Comparison of ENCODE assay signal across 28 mouse cellular contexts in the genomic region with DNA sequence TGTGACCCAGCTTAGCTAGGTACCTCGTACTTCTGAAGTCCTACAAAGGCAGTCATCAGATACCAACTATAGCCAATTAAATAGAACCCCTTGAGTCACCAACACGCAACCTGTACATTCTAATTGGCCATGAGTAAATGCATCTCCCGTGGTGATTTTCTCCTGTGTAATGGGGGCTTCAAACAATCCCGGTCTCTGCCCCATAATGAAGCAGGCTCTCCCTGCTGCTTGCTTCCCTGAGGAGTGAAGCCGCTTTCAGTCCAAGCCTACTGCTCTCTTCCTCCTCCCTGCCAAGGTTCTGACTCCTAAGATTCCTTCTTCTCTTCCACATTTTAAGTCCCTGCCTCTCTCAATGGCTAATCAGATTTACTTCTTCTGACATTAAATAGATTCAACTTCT.
DNase-seq lines count a peak whose midpoint lies in the region; ATAC-seq and TF ChIP-seq lines count a peak whose summit lies in the region.
"Had no signal": no experiment of that assay in that cellular context is flagged by ENCODE, and none has a peak within 500 bp of the region (broad histone marks: within the 10 kb centered on the region; RNA-seq: fewer than 3 reads in every experiment).

No protein-coding gene starts in this region.

- no peaks in the 10 kb centered on the region for H3K27me3 ChIP-seq in forebrain, embryonic 10.5 days (ENCODE audit: poor library complexity, severe bottlenecking)
- H3K27me3 ChIP-seq in forebrain, postnatal 0 days (ENCODE audit: insufficient read depth, low read length): no peaks in the 10 kb centered on the region
- no peaks in the 10 kb centered on the region for H3K27me3 ChIP-seq in forebrain, embryonic 13.5 days
- H3K27me3 ChIP-seq in forebrain, embryonic 16.5 days (replicated peaks; ENCODE audit: control insufficient read depth, insufficient read depth, low read length): no peaks in the 10 kb centered on the region
- H3K27me3 ChIP-seq: embryonic facial prominence, embryonic 13.5 days; heart, embryonic 13.5 days had no signal

- no peaks in the 10 kb centered on the region; the same call in 1 of the 2 replicates for H3K4me1 ChIP-seq in forebrain, embryonic 10.5 days
- H3K4me1 ChIP-seq in forebrain, postnatal 0 days (ENCODE audit: insufficient read depth): no peaks in the 10 kb centered on the region; the same call in 1 of the 2 replicates
- no peaks in the 10 kb centered on the region for H3K4me1 ChIP-seq in forebrain, embryonic 13.5 days
- 0 out of 2 replicates have a peak, but pooled peaks cover 3% of the 10 kb centered on the region for H3K4me1 ChIP-seq in forebrain, embryonic 16.5 days (replicated peaks; ENCODE audit: control insufficient read depth, insufficient read depth, low read length)
- H3K4me1 ChIP-seq: embryonic facial prominence, embryonic 10.5 days; heart, embryonic 13.5 days had no signal

- no peak overlapping the region for H3K9ac ChIP-seq in forebrain, postnatal 0 days
- no peak overlapping the region for H3K9ac ChIP-seq in forebrain, embryonic 13.5 days
- H3K9ac ChIP-seq in forebrain, embryonic 16.5 days (replicated peaks; ENCODE audit: low read depth, low read length): no peak overlapping the region
- H3K9ac ChIP-seq: embryonic facial prominence, embryonic 13.5 days; heart, embryonic 13.5 days; hindbrain, embryonic 14.5 days had no signal

- no peak for TF ChIP-seq POLR2A in brain, embryonic 14.5 days (IDR thresholded peaks at IDR 0.05; ENCODE audit: borderline replicate concordance, extremely low read depth, insufficient read depth, insufficient read length, poor library complexity, severe bottlenecking)

- no peak overlapping the region for H3K27ac ChIP-seq in forebrain, embryonic 10.5 days
- H3K27ac ChIP-seq in forebrain, postnatal 0 days (ENCODE audit: low read depth, low read length): no peak overlapping the region
- no peak overlapping the region for H3K27ac ChIP-seq in forebrain, embryonic 13.5 days
- H3K27ac ChIP-seq in forebrain, embryonic 16.5 days (ENCODE audit: low read length): no peak overlapping the region
- H3K27ac ChIP-seq: embryonic facial prominence, embryonic 10.5 days; embryonic facial prominence, embryonic 13.5 days; heart, embryonic 13.5 days; hindbrain, embryonic 14.5 days; hindbrain, postnatal 0 days had no signal

- peak; percentile 16 for DNase-seq in forebrain, embryonic 10.5 days (ENCODE audit: extremely low spot score, low spot score)
- DNase-seq in forebrain, postnatal 0 days: no peak
- peak; percentile 62 for DNase-seq in brain, embryonic 14.5 days (ENCODE audit: low read depth)
- DNase-seq in thymus, adult 18-20 months: no peak
- DNase-seq in natural killer cell, adult 2 months (ENCODE audit: low spot score in 2 of 2): no peak
- no peak for DNase-seq in gastrocnemius, postnatal 4 days (ENCODE audit: low spot score in 2 of 2)
- DNase-seq: adrenal gland, postnatal 10 days; adrenal gland, postnatal 36 days; cerebellum, adult 11-12 months; cerebellum, adult 8-10 months; cerebellum, postnatal 10 days; cerebellum, postnatal 36 days; embryo, embryonic 11 days; gastrocnemius, postnatal 10 days; heart, adult 18-20 months; heart, postnatal 14 days; heart, postnatal 4 days; kidney, adult 18-20 months had no signal

- 70% methylated on average over 5 of the region's 5 CpGs for WGBS in forebrain, embryonic 10.5 days
- WGBS in forebrain, postnatal 0 days: 29% methylated on average over 5 of the region's 5 CpGs
- 34% methylated on average over 5 of the region's 5 CpGs for WGBS in forebrain, embryonic 13.5 days
- 15% methylated on average over 5 of the region's 5 CpGs for WGBS in forebrain, embryonic 16.5 days

- no peaks in the 10 kb centered on the region for H3K36me3 ChIP-seq in forebrain, embryonic 10.5 days (replicated peaks)
- H3K36me3 ChIP-seq in forebrain, postnatal 0 days (ENCODE audit: insufficient read depth): no peaks in the 10 kb centered on the region
- H3K36me3 ChIP-seq in forebrain, embryonic 13.5 days (ENCODE audit: poor library complexity, severe bottlenecking): no peaks in the 10 kb centered on the region
- no peaks in the 10 kb centered on the region for H3K36me3 ChIP-seq in forebrain, embryonic 16.5 days (ENCODE audit: control insufficient read depth, insufficient read depth)
- H3K36me3 ChIP-seq: embryonic facial prominence, embryonic 10.5 days; embryonic facial prominence, embryonic 13.5 days; heart, embryonic 13.5 days had no signal

- no peak overlapping the region for H3K4me3 ChIP-seq in forebrain, embryonic 10.5 days
- H3K4me3 ChIP-seq in forebrain, postnatal 0 days (ENCODE audit: low read depth, low read length): no peak overlapping the region
- no peak overlapping the region for H3K4me3 ChIP-seq in forebrain, embryonic 13.5 days
- H3K4me3 ChIP-seq in forebrain, embryonic 16.5 days (replicated peaks; ENCODE audit: low read length): no peak overlapping the region
- H3K4me3 ChIP-seq: embryonic facial prominence, embryonic 10.5 days; embryonic facial prominence, embryonic 13.5 days; erythroblast, embryonic 14.5 days; heart, embryonic 13.5 days had no signal

- no peak for TF ChIP-seq CTCF in forebrain, postnatal 0 days (IDR thresholded peaks at IDR 0.05; ENCODE audit: low read depth)
- TF ChIP-seq CTCF in brain, embryonic 14.5 days (IDR thresholded peaks at IDR 0.05; ENCODE audit: borderline replicate concordance, extremely low read depth, insufficient read depth, insufficient read length): no peak

- ATAC-seq in forebrain, postnatal 0 days: no peak
- ATAC-seq in forebrain, embryonic 13.5 days: peak; percentile 54; the same call in 1 of the 2 replicates
- ATAC-seq in forebrain, embryonic 16.5 days: 0 out of 2 replicates have a peak, but pooled peaks have one; percentile 7
- ATAC-seq: hindbrain, postnatal 0 days; inflammation-experienced regulatory T-cells, adult 6 months; intestine, embryonic 16.5 days had no signal

- no peaks in the 10 kb centered on the region; the same call in 1 of the 2 replicates for H3K9me3 ChIP-seq in forebrain, embryonic 10.5 days
- no peaks in the 10 kb centered on the region for H3K9me3 ChIP-seq in forebrain, postnatal 0 days (ENCODE audit: low read length)
- no peaks in the 10 kb centered on the region for H3K9me3 ChIP-seq in forebrain, embryonic 13.5 days (replicated peaks)
- no peaks in the 10 kb centered on the region for H3K9me3 ChIP-seq in forebrain, embryonic 16.5 days (ENCODE audit: control insufficient read depth, low read length)
- H3K9me3 ChIP-seq: embryonic facial prominence, embryonic 10.5 days; heart, embryonic 13.5 days had no signal

- H3K4me2 ChIP-seq in forebrain, postnatal 0 days (ENCODE audit: low read depth): no peak overlapping the region
- no peak overlapping the region for H3K4me2 ChIP-seq in forebrain, embryonic 13.5 days
- no peak overlapping the region for H3K4me2 ChIP-seq in forebrain, embryonic 16.5 days (ENCODE audit: low read length)
- H3K4me2 ChIP-seq: embryonic facial prominence, embryonic 13.5 days; heart, embryonic 13.5 days; hindbrain, embryonic 14.5 days had no signal

Comparison
In these comparisons a context has a peak if more than half of its experiments do, and no peak if none do; other contexts are left out.
1. DNase-seq: peak in forebrain, embryonic 10.5 days (single experiment) and brain, embryonic 14.5 days (single experiment); none in forebrain, postnatal 0 days (single experiment), thymus, adult 18-20 months (0 of 2), natural killer cell, adult 2 months (0 of 2) and gastrocnemius, postnatal 4 days (0 of 2).